Mouse (Mus musculus) liver (tissue): ENCODE measurements around the gene Fam193a.

ENCODE experiments used
- DNase-seq: peaks from one replicate; pipeline ENCODE4 v3.0.0-alpha.2; 2020; ENCODE audit warnings: mixed read lengths

The Fam193a gene

DNA sequence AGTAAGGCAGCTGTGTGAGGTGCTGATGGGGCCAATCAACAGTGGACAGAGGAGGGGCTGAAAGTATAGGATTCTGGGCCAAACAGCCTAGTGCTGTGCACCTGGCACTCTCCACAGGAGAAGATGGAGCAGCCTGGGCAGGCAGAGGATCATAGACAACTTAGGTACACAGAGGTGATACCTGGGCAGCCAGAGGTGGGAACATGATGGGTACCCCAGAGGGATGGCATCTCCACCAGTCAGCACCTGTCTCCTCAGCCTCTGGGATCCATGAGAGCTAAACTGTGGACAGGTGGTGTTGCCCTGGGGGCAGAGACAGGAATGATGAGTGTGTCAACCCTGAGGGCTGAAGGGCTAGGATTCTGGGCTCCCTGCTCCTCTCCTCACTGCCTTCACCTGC lies 154.8 kb downstream of the Fam193a start:
- DNase-seq: no peak

DNA sequence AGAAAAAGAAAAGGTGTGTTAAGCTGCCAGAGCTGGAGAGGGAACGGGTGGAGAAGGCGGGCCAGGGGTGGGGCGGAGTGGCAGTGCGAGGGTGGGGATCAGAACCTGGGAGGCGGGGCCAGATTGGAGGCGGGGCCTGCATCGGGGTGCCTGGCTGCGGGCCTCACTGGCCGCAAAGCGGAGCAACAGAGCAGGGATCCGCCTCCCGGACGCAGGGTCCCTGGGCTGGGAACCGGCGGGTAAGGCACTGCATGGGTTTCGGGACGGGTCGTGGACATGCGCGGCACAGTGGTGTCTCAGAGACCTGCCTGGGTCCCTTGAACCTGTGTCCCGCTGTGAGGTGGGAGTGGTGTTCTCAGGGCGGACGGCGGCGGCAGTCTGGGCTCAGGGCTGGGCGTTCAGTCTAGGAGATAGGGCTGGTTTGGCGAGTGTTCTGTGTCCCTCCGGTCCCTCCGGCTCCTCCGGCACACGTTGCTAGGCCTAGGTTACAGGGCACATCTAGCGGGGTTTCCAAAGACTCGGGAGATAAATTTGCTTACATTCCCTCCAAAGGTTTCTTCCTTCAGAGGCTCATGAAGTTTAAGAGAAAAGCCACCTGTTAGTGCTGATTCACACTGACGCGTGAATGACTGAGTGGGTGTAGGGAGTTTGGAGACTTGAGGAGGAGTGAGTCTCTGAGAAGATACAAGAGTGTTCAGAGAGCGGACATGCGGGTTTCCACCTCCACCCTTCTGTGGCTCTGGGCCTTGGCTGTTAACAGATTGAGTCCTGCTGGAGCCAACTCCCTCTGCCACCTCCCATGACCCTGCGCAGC lies 156.1 kb downstream of the Fam193a start, which contains the start of gene Sh3bp2:
Gene Sh3bp2, plus strand, starts transcription at position 176 of the 814 bp plus-strand sequence.
- peak; percentile 99 for DNase-seq

DNA sequence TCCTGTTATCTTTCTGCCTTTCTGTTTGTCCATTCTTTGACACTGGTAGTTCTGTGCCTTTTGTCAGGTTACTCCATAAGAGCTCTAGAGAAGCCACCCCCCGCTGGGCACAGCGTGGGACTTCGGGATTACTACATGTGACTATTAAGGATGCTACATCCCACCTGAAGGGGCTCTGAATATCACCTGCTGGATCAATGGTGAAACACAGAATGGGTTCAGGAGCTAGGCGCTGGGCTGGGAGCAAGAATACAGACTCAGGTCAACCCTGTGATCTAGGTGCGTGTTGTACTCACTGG lies 156.7 kb downstream of the Fam193a start:
- no peak for DNase-seq

DNA sequence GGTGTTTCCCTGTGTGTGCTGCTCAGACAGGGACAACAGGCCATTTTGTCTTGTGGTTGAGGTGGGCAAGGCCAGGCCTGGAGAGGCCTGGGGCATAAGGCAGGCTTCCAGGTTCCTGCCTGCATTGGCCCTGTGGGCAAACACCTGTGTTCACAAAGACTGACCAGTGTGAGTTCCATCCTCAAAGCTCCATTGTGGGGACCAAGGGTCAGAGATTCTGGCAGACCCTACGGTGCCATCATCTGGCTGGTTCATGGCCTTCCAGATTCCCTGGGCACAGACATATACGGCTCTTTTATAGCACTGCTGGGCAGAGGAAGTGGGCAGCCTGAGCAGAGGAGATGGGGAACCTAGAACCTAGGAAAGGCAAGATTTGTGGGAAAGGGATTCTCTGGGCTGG lies 157.6 kb downstream of the Fam193a start:
- no peak for DNase-seq

DNA sequence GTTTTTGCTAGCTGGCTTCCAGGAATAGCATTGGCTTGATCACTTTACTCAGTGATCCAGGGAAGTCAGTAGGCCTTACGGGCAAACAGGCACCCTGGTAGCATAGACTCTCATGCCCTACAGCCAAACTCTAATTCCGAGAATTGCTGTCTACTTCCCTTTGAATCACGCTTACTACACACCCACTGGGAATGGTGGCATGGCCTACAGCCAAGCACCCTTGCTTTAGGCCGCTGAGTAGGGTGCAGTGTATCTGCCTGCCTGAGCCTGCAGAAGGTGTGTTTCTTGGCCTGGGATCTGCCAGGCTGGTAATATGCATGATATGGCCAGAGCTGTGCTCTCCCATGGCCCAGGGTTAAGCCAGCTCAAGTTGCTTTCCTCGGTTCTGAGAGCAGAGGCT lies 159.0 kb downstream of the Fam193a start:
- DNase-seq: no peak

DNA sequence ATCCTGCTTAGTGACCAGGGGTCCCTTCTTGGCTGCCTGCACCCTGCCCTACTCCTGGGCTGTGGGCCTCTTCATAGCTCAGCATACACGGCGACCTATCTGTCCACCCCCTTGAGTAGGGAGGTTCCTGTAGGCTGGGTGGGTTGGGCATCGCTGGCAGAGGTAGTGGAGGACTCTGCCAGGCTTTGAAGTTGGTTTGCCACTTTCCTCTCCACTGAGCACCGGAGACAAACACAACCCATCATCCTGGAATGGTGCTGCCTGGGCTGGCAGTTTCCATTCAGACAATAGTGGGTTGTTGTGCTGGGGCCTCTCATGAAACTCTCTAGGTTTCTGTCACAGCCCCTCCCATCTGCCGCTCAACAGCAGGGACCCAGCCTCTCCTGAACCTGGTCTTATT lies 160.4 kb downstream of the Fam193a start:
- no peak for DNase-seq

DNA sequence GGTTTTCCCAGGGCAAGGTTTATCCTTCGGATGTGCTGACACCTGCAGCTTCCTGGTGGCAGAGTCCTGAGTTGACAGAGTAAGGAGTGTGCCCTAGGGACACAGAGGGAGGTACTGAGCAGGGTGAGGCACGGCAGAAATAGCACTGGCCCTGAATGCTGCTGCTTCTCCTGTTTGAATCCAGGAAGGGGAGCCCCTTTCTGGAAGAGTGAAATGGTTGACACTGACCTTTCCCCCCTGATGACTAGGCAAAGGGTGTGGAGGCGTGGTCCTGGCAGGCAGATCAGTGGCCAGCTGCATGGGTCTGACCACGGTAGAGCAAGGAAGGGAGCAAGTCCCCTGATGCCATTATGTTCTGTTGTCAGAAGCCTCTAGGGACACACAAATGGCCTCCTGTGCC lies 161.0 kb downstream of the Fam193a start:
- DNase-seq: peak; percentile 20

DNA sequence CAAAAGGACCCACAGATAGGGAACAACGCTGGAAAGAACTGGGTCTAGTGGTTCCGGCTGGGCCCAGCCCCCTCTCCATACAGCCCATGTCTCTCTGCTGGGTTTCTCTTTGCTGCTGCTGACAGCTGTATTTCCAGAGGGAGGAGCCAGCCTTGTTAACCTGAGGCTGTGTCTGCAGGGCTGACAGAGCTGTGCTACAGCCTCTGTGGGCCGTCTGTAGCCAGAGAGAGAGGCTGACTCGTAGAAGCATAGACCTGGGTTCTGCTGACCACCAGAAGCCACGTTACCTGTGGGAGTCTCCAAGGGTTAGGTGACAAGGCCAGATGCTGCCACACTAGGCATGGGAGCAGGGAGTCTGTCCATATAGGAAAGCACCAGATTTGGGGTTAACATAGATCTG lies 163.3 kb downstream of the Fam193a start:
- DNase-seq: no peak

DNA sequence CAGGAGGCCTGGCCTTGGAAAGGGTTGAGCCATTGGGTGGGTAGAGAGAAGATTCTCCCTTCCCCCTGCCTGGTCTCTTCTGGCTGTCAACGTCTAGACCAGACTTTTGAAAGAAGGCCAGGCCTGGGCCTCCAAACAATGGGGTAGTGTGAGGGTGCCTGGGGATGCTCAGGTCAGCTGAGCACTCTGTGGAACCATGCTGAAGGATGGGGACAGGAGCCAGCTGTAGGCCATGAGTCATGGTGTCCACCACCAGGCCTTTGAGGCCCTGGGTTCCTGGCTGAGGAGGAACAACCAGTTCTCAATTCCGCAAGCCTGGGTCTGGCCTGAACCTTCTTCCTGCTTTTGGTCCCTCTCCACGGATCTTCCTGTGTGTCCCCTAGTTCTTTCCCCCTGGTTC lies 164.1 kb downstream of the Fam193a start:
- peak; percentile 11 for DNase-seq

DNA sequence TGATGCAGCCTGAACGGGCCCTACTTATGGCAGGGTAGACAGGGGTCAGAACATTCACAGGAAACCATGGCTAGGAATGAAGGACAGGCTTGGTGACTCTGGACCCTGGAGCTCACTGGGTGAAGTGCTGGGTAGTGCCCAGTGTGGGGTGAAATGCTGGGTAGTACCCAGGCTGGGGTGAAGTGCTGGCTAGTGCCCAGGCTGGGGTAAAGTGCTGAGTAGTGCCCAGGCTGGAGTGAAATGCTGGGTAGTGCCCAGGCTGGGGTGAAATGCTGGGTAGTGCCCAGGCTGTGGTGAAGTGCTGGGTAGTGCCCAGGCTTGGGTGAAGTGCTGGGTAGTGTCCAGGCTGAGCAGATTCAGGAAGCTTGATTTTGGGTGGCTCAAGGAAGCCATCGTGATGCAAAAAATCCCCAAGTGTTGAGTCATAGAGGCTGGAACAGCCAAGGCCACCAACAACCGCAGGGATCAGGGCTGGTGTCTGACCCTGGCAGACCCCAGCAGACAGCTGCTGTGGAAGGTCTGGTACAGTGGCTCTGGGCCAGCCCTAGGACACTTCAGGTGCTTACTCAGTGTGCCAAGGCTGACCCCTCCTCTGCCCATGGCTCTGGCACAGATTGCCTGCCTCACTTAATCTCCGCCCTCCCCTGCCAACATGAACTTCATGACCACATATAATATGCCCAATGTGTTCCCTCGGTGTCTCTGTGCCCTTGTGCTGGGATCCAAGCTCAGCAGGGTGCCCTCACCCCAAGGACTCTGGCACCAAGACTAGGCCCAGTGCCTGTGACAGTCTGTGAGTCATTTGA lies 165.2 kb downstream of the Fam193a start:
- DNase-seq: no peak

DNA sequence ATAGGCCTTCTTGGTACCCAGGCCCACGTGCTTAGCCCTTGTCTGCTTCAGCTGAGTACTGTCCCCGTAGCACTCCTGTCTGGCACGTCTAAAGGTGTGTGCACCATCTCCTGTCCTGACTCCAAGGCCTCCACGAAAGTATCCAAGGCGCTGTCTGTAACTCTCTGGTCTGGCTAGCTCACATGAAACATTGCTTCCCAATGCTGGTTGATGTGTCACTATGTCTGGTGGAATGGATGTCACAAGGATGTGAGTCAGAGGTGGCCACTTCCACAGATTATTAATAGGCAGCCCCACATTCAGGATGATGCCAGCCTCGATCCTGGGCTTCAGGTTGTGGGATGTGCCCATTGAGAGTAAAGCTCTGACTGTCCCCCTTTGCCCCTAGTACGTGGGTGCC lies 166.1 kb downstream of the Fam193a start:
- DNase-seq: no peak
